Mouse (Mus musculus) heart, postnatal 0 days (tissue): ENCODE measurements around the gene Fbxw25. TPM values are rescaled to one million over a fixed set of nuclear protein-coding genes. Genes with fewer than 3 reads are reported as not detected.
A peak's percentile ranks its signal among the peaks of the same experiment; 100 is the strongest.
"Not testable (repeated sequence)": the region's sequence is repeated elsewhere in the genome, so short reads cannot be mapped to it uniquely, and the experiment has no call there.

Experiments used
- ATAC-seq: fragments of 200-750 bp; cut with Nextera tagmentation; 2 replicates; pipeline ENCODE4 v1.8.0; 2017; ENCODE audit warnings: low read depth, moderate number of reproducible peaks, moderate library complexity; ENCODE audit not compliant: insufficient read depth
- DNase-seq: peaks from one replicate; pipeline ENCODE4 v3.0.0-alpha.2; 2016; ENCODE audit warnings: low spot score
- H3K27ac ChIP-seq: fragments of 300-500 bp; sonication (generic); 2 replicates; pipeline ENCODE4 v1.5.1; 2014; ENCODE audit warnings: low read depth, mild to moderate bottlenecking
- H3K27me3 ChIP-seq: fragments of 300-500 bp; sonication (generic); 2 replicates; pipeline ENCODE4 v1.6.1; 2014; ENCODE audit warnings: low read length, mixed read lengths; ENCODE audit not compliant: control insufficient read depth, insufficient read depth
- H3K36me3 ChIP-seq: fragments of 300-500 bp; sonication (generic); replicated peaks from 2 replicates; pipeline ENCODE4 v1.6.1; 2014; ENCODE audit warnings: low read length, mixed read lengths; ENCODE audit not compliant: control insufficient read depth, insufficient read depth
- H3K4me1 ChIP-seq: fragments of 300-500 bp; sonication (generic); 2 replicates; pipeline ENCODE4 v1.6.1; 2014; ENCODE audit warnings: antibody characterized with exemption; ENCODE audit not compliant: control insufficient read depth, insufficient read depth
- H3K4me2 ChIP-seq: fragments of 300-500 bp; sonication (generic); 2 replicates; pipeline ENCODE4 v1.6.1; 2014; ENCODE audit warnings: low read depth, mild to moderate bottlenecking, low read length, moderate library complexity
- H3K4me3 ChIP-seq: fragments of 300-500 bp; sonication (generic); 2 replicates; pipeline ENCODE4 v1.5.1; 2014; ENCODE audit warnings: low read depth, low read length
- H3K9ac ChIP-seq: fragments of 300-500 bp; sonication (generic); replicated peaks from 2 replicates; pipeline ENCODE4 v1.6.1; 2014; ENCODE audit warnings: low read depth, low read length, mixed read lengths
- H3K9me3 ChIP-seq: fragments of 300-500 bp; sonication (generic); replicated peaks from 2 replicates; pipeline ENCODE4 v1.6.1; 2016; ENCODE audit warnings: low read length; ENCODE audit not compliant: control insufficient read depth
- CTCF ChIP-seq: IDR thresholded peaks from 2 replicates; pipeline ENCODE4 v1.5.1; 2016; ENCODE audit warnings: antibody characterized with exemption, control low read depth, low read depth
- EP300 ChIP-seq: IDR thresholded peaks from 2 replicates; pipeline ENCODE4 v1.6.1; 2016; ENCODE audit warnings: antibody characterized with exemption, low read depth
- WGBS: fragments of 180-500 bp; shearing (Covaris S2); extraction: QIAGEN DNeasy Blood & Tissue Kit; methylation state at CpG from one replicate; pipeline ENCODE4 v1.1.7; 2014; 5-methylcytosine and 5-hydroxymethylcytosine counted together
- polyA plus RNA-seq: library from polyadenylated mRNA; unstranded; fragments of >200 nt; fragmentation: Nextera tagmentation; extraction: Ambion mirVana; gene quantifications from 2 replicates; pipeline ENCODE4 v1.2.1, GENCODE M21; 2015
- total RNA-seq: library from RNA; depleted of rRNA; stranded (reverse); fragments of >200 nt; gene quantifications from 2 replicates; pipeline ENCODE4 v1.2.3, GENCODE M21; 2014; ENCODE audit warnings: low replicate concordance; rRNA removed

The Fbxw25 gene
- not detected in 2 replicates for total RNA-seq
- not detected in 2 replicates for polyA plus RNA-seq

- not testable (repeated sequence) for ATAC-seq, H3K9ac ChIP-seq, H3K27me3 ChIP-seq, H3K36me3 ChIP-seq, H3K9me3 ChIP-seq, H3K27ac ChIP-seq, H3K4me2 ChIP-seq, DNase-seq, H3K4me1 ChIP-seq, H3K4me3 ChIP-seq
- WGBS: 65% methylated on average over 2 of the region's 2 CpGs
Measured at GRCm38 (mm10) chr9:109664552-109664951, at the start of gene Fbxw25. TSS of gene Fbxw25 (minus strand) at chr9:109664652.

DNA sequence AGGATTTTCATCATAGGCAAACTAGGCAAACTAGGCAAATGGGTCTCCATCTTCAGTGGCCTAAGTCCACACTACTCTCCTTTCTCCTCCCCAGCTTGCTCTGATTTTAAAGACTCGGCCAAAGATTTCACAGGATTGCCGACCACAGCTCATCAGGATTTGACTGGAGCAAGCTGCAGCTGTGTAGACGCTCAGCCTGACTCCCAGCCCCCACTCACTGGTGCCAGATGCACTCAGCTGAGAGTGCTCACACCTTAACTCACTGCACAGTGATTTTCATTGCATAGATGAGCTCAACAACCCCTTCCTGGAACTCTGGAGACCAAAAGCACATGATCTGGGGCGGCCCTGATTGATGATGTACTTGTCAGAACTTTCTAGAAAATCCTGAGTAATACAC lies 38.1 kb upstream of the Fbxw25 start, which contains the start of gene Fbxw18:
TSS of gene Fbxw18 (minus strand) at position 101 of the 400 bp plus-strand sequence.
- DNase-seq, H3K4me2 ChIP-seq, H3K36me3 ChIP-seq, H3K9ac ChIP-seq, H3K9me3 ChIP-seq, H3K4me3 ChIP-seq, H3K27me3 ChIP-seq, ATAC-seq, H3K4me1 ChIP-seq, H3K27ac ChIP-seq: not testable (repeated sequence)
- WGBS: 62% methylated on average over 4 of the region's 4 CpGs

DNA sequence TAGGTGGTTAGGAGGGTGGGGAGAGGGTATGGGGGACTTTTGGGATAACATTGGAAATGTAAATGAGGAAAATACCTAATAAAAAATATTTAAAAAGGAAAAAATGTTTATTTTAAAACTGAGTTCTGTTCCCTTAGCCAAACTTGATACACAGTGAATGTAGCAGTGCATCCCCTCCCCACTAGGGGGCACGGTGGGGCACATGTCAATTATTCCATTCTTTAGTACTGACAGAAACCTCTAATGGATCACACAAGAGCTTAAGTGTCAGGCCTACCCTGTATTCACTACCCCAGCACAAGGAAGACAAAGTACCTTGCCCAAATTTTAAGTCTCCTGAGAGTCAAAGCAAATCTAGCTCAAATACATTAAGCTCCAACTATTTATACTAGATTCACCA lies 20.8 kb upstream of the Fbxw25 start:
- H3K4me2 ChIP-seq: no peak overlapping the region
- H3K27me3 ChIP-seq: no peaks in the 10 kb centered on the region
- no peaks in the 10 kb centered on the region for H3K9me3 ChIP-seq
- no peak overlapping the region for H3K27ac ChIP-seq
- no peaks in the 10 kb centered on the region for H3K4me1 ChIP-seq
- H3K4me3 ChIP-seq: no peak overlapping the region
- no peaks in the 10 kb centered on the region for H3K36me3 ChIP-seq
- H3K9ac ChIP-seq: no peak overlapping the region
- WGBS: 13% methylated on average over 1 of the region's 1 CpGs
- DNase-seq: peak; percentile 9
- no peak for TF ChIP-seq EP300
- TF ChIP-seq CTCF: peak; percentile 56
- no peak for ATAC-seq

DNA sequence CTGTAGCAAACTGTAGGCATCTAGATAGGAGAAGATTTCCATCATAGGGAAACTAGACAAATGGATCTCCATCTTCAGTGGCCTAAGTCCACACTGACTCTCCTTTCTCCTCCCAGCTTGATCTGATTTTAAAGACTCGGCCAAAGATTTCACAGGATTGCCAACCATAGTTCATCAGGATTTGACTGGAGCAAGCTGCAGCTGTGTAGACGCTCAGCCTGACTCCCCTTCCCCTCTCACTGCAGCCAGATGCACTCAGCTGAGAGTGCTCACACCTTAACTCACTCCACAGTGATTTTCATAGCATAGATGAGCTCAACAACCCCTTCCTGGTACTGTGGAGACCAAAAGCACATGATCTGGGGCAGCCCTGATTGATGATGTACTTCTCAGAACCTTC lies 38.5 kb downstream of the Fbxw25 start, which contains the start of gene Fbxw24:
TSS of gene Fbxw24 (minus strand) at position 101 of the 400 bp plus-strand sequence.
- not testable (repeated sequence) for H3K27me3 ChIP-seq, H3K36me3 ChIP-seq, H3K4me1 ChIP-seq, H3K27ac ChIP-seq, H3K9me3 ChIP-seq, H3K9ac ChIP-seq, DNase-seq, H3K4me2 ChIP-seq, ATAC-seq, H3K4me3 ChIP-seq
- WGBS: 46% methylated on average over 2 of the region's 2 CpGs

GRCm38 (mm10) chr9:109606837-109607236 lies 57.6 kb downstream of the Fbxw25 start:
- peak; percentile 22; the same call in 1 of the 2 replicates for TF ChIP-seq CTCF
- H3K4me3 ChIP-seq, H3K9ac ChIP-seq, H3K9me3 ChIP-seq, H3K4me1 ChIP-seq, H3K27ac ChIP-seq, H3K27me3 ChIP-seq, H3K4me2 ChIP-seq, ATAC-seq, H3K36me3 ChIP-seq: not testable (repeated sequence)
- peak; percentile 22 for DNase-seq
- WGBS: 29% methylated on average over 5 of the region's 5 CpGs

- H3K36me3 ChIP-seq, H3K9me3 ChIP-seq, H3K9ac ChIP-seq, H3K4me2 ChIP-seq, H3K27me3 ChIP-seq, ATAC-seq, H3K4me1 ChIP-seq, H3K4me3 ChIP-seq, DNase-seq, H3K27ac ChIP-seq: not testable (repeated sequence)
- 44% methylated on average over 2 of the region's 2 CpGs for WGBS
Measured at GRCm38 (mm10) chr9:109602128-109602527, 62.3 kb downstream of the Fbxw25 start.
